Mouse (Mus musculus): ENCODE data around the gene Cerkl. TPM values are rescaled to one million over a fixed set of nuclear protein-coding genes. Genes with fewer than 3 reads are reported as not detected.
A peak's percentile ranks its signal among the peaks of the same experiment; 100 is the strongest.

Cerkl gene
- total RNA-seq, 2 experiments from 2014 or later: 3.6 to 3.8 TPM

DNA sequence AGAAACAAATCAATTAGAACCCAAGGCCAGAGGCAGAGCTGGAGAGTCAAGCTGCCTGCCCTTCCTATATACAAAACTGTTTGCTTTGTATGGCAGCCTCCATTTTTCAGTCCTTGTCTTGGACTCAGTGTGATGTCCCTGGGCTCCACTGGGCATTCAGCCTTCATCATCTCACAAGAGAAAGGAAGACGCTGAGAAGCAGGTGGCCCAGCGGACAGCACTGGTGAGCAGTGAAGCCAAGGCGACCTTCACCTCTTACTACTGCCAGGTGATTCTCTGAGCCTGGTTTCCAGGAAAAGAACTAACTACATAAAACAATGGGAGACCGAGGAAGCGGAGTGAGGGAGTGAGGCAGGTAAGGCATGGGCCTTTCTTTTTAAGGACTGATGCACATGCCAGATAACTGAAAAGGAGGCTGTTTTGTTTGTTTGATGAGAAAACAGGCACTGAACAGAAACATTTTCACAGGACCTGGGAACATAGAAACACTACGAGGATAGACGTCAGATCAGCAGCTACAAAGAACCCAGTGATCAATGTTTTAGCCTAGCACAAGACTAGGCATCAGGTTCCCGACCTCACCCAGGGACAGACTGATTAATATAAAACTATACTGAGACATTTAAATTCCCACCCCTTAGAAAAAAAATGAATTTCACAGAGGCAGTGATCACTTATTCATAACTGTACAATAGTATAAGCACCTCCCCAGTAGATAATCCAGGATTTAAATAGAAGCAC is 78.1 kb downstream of the Cerkl start:
- DNase-seq (ENCODE audit: low spot score in 2 of 2): no peak

DNA sequence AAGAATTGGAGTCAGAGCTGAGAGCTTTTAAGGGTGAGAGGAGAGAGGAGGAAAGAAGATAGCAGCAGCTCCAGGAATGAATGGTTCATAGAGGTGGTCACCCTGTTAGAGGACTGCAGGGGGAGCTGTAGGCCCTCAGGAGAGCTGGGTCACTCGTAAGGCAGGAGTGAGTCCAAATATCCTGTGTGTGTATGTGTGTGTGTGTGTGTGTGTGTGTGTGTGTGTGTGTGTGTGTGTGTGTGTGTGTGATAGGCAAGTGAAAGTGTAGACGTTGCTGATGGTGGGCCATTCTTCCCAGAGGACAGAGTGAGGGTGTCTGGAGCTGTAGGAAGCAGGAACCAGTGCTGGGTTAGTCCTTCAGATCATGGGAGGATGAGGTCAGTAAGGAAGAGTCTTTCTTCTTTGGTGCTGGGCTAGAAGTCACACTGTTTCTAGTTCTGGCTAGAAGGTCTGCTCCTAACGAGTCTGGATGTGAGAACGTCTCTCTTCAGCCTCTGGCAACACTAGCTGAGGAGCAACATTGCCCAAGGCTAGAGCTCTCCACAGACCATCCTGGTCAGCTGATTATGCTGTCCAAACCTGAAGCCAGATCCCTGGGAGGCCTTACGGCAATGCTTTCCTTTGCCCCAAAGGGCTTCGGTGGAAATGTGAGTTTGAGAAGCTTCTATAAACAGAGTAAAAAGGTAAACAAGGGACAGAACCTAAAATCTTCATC is 83.9 kb downstream of the Cerkl start:
- DNase-seq (ENCODE audit: low spot score in 2 of 2): peak in 1 of 2 experiments; percentile 18

DNA sequence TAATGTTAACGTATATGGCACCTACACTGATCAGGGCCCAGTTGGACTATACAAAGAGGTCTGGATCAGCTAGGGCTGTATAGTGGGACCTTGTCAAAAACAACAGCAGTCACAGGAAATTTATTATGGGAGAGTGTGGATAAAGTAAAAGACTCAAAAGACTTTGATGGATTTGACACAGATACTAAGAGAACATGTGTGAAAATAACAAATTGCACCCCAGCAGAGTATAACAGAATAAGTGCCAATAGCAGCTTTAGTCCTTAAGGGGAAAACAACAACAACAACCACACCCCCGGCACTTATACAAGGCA is 84.5 kb downstream of the Cerkl start:
- no peak for DNase-seq (ENCODE audit: low spot score in 2 of 2)

DNA sequence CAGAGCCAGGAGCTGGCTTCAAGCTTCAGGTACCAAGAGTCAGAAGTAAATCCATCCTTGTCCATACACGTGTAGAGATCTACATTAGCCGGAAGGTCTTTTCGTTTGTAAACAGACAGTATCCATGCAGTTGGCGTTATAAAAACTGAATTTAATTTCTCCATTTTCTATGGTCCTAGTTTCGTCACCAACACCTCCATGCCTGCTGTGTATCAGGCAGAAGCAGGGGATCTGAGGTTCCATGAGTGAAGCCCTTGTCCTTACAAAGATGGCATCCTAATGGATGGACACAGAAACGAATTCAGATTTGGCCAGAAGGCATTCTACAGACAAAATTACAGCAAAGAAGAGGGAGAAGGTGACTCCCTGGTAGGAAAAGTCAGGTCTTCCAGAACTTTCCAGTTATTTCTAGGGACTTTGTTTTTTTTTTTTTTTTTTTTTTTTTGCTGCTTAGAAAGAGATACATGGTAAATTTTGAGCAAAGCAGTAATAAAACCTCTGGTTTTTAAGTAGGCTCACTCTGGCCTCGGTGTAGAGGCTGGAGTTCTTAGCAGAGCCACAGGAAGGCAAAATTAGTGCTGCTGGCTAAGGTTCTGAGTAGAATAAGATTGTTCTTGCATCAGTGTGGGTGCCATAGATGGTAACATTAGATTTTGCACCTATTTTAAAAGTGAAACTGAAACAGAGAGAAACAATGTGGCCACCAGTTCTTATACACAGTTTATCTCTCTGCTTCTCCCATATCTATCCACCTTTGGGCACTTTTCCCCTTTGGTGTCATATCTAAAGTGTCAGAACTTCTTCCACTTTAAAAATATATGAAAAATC is 85.0 kb downstream of the Cerkl start:
- DNase-seq (ENCODE audit: low spot score in 2 of 2): no peak

DNA sequence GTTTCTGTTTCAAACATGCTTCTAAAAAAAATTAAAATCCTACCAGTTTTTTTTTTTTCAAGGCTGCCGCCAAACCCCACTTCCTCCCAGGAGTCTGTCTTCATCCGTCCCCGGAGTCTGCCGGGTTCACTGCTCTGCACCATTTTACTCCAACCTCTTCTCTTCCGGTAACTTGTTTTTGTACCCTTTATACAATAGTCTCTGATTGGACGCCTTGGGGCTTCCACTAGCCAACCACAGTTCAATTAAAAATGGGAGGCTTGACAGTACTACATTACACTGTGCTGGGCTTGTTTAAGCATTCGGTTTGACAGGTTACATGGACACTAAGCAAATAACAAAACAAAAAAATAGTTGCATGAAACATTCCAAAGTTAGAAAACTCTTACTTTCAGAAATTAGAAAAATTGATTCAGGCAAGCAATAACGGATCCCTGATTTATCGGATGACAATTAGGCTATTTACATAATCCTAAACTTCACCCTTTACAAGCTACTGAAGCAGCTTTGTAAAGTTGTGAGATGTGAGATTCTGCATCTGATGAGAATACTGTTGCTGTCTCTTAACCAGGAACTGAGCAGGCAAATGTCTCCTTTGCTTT is 85.8 kb downstream of the Cerkl start:
- no peak for DNase-seq (ENCODE audit: low spot score in 2 of 2)

DNA sequence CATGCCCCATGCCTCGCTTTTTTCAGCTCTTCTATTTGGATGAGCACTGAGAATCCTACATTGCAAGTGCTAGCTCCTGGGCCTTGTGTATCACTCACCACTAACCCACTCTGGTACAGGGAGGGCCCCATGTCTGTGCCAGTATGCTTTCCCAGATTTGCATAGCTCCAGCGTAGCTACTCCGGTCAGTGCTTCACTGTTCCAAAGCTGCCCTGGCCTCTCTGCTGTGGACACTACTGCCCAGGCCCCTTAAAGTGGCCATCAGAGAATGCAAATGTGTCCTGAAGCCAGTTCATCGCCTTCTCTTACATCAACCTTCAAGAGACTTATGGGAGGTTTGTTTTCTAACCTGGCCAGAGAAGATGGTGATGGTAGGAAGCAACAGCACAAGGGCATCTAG is 86.7 kb downstream of the Cerkl start:
- DNase-seq (ENCODE audit: low spot score in 2 of 2): no peak

DNA sequence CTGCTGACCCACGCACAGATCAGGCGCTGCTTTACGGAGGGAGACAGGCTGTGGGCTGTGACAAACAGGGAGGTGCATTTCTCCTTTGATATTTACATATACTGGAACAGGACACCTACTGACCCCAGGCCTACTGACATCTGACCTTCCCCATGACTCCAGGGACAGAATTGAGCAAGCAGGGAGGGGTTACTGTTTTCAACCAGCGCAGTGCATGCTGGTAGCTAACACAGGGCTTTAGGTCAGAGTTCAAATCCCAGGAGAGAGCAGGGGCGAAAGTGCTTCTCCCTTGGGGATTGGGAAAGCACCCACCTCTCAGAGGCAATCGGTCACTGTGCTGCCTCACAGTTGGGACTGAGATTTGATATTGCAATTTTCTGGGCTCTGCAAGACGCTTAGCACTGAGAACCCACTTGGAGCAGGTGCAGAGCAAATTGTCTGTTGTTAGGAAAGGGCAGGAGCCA is 87.5 kb downstream of the Cerkl start:
- DNase-seq (ENCODE audit: low spot score in 2 of 2): no peak

DNA sequence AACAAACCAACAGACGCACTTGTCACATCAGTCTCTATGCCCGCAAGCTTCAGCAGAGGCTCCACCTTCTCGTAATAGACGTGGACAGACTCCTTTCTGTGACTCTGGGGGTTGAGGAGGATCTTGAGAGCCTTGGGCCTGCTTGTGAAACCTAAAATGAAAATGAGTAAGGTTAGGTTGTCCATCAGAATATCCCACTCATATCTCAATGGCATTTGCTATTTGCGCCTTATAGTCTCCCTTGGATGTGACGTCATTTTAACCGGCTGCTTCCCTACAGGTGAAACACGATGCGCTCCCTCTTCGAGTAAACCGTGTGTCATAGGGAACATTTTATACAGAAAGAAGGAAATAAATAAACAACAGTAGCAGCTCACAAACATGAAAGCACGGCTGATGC is 87.9 kb downstream of the Cerkl start:
- no peak for DNase-seq (ENCODE audit: low spot score in 2 of 2)

DNA sequence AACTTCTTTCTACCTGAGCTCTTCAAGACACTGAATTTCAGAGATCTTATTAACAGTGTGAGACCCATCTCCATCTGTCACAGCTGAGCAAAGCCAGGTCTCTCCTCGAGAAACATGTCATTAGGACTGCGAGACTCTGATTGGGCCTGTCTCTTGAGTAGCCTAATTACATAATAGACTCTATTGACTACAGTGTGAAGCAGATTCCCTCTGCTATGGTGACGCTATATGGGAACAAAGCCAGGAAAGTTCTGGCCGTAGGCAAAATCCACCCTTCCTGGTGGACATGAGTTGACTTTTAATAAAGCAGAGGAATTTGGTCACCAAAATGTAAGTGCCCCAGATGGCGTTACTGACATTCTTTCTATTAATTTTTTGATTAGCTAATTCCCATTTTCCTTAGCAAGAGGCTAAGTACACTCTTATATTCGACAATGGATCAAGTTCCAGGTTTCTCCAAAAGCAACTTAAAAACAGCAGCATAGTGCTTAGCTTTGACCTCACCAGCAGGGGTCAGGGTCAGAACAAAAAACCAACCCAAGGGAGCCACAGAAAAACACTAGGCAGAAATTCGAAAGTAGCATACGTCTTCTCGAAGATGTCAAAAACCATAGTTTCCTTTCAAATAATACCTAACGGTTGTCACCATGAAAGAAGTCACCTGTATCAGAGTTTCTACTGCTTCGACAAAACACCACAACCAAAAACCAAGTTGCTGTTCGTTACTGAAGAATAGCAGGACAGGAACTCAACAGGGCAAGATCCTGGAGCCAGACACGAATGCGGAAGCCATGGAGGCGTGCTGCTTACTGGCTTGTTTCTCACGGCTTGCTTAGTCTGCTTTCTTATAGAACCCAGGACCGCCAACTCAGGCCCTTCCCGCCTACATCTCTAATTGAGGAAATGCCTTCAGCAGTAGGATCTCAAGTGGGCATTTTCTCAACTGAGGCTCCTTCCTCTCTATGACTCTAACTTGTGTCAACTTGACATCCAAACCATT is 88.8 kb downstream of the Cerkl start:
- DNase-seq (ENCODE audit: low spot score in 2 of 2): no peak

DNA sequence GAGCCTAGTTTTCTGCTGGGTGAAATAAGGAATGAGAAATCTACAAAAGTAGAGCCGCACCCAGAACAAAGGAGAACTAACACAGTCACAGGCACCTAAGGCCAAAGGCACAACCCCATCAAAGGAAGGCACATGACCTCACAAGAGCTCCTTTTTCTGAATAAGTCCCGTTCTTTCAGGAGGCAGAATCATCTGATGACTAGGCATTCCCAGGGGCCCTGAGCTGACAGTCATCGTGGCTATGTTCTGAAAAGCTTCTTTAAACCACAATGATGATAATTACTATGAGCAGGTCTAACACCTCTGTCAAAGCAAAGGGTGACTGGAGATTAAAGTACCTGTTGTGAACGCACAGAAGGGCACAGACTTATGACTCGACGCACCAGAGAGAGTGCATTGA is 92.7 kb downstream of the Cerkl start:
- no peak for DNase-seq (ENCODE audit: low spot score in 2 of 2)

DNA sequence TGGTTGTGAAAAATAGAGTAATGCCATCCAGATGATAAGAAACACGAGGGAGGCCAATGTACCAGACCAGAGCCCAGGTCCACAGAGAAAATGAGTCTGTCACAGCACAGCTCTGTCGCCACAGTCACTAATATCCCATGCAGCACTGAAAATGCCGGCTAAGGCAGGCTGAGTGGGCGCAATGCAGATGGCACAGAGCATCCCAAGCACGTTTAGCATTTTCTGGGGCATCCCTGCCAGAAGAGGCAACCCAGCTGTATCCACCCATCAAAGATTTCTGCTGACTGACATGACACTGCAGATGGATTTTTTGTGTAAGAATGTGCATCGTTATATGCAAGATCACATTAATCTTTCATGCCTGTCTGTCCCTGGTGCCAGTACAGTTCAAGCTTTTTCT is 94.6 kb downstream of the Cerkl start:
- peak; percentile 43 to 61 for DNase-seq (ENCODE audit: low spot score in 2 of 2)

DNA sequence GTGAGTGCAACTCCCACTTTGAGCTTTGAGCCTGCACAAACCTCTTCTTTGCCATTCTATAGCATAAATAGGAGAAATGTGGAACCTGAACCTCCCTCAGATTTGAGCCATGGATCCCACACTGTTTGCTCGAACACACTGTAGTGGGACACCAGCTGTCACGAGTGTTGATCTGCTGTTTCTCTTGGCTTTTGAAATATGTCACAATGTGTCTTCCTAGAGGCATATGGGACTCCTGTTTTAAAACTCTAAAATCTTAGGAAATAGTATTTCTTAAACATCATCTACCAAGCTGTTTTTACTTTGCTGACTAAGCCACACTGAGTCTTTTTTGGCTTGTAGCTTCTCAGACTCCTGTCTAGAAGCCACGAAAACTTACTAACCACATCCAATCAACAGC is 98.8 kb downstream of the Cerkl start:
- DNase-seq (ENCODE audit: low spot score in 2 of 2): peak in 1 of 2 experiments; percentile 28

DNA sequence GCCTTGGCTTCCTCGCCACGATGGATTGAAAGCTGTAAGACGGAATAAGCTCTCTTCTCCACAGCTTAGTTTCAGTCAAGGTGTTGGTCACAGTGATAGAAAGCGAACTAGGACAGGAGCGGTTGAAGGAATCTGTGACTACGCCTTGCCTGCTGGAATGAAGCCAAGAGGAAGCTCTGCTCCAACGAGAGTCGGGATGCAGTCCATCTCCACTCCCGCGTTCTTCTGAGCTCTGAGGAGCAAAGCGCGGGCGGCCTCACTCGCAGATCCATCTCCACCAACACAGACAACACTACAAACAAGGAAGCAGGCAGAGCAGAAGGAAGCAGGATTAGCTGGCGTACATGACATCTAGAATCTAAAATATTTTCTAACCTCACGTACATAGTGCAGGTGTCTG is 101.8 kb downstream of the Cerkl start:
- DNase-seq (ENCODE audit: low spot score in 2 of 2): peak; percentile 55 to 67

DNA sequence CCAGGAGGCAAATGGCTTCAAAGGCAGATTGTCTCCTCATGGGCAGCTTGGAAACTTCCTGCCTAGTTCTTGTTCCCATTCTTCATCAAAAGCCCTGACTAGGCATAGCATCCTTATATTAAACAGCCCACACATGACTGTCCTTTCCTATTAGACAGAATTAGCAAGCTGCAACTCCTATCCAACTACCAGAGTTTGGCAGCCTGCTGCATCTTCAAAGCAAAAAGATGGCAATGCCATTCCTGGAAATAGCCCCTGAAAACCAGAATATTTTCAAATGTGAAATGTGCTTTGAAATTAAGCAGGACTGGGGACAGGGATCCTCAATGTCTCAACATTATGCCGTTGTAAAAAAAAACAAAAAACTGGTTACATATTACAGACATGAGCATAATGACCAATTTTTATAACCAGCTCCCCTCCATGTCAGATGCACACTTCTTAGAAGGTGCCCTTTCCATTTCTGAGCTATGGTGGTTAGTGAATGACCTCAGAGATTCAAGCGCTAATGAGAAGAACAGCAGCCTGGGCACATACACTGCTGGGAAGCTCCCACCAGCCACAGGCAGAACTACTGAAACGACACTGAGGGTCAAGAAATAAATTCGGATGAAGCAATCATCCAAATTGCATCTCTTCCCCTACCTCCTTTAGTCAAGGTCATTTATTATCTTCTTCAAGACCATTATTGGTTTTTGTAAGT is 104.3 kb downstream of the Cerkl start:
- no peak for DNase-seq (ENCODE audit: low spot score in 2 of 2)

DNA sequence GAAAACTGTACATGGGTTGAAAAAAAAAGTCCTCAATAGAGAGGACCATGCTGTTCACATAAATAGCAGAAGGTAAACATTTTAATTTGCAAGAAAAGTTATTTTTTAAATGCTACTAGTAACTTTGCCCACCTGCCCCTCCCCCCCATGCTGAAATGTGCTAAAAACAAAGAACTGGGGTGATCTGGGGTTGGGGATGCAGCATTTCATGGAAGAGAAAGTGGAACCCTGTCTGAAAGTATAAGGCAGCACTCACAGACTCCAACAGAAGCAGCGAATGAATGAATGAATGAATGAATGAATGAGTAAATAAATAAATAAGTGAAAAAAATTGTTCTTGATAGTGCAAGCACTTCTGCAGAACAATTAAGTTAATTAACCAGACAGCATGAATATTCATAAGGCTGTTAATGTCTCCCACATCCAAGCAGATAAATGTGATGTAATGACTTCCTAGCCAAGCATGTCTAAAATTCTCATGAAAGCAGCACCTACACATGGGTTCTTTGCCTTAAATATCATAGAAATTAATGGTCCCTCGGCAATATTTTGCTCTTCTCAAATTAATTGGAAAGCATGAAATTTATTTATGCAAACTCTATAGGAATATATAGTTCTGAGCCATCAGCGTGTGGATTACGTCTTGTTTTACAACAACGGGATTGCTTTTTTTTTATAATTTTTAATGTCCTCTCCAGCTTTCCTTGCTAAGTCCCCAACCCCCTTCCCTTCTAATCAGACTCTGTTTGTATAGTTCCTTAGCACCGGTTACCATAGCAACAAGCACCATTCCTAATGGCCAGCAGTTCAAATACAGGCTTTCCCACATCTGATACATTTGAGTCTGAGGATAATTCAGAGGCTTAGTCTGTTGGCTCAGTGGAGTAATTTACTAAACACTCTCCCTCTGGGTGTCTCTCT is 105.1 kb downstream of the Cerkl start:
- DNase-seq (ENCODE audit: low spot score in 2 of 2): no peak

DNA sequence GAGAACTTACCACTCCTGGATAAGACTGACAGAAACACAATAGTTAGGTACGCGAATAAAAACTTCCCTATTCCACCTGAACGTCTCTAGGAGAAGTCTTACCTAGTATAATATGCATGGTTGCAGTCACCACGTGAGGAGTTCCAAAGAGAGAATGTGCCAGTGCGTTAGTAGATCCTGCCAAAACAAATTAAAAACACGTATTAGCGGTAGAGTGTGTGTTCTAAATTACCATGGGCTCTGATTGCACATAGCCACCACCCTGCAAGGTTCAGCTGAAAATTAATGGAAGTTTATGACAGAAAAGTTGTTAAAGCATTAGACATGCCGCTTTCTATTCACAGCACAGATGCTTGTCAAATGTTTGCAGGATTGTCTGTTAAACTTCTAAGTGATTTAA is 113.5 kb downstream of the Cerkl start:
- no peak for DNase-seq (ENCODE audit: low spot score in 2 of 2)

DNA sequence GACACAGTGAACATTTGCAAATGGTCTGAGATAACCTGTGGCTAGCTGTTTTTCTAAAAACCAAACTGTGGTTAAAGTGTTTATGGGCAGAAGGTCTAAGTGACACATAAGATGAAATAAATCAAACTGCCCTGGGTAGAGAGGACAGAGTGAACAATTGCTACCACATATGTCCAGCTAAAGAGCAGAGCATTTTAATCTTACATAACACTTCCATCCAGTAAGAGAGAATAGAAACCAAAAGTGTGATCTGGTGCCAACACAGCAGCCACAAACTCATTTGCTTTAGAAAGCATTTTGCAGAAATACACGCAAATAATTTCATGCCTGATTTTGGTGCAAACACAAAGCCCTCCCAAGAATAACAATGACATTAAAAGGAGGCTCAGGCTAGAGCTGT is 117.6 kb downstream of the Cerkl start:
- DNase-seq (ENCODE audit: low spot score in 2 of 2): no peak

DNA sequence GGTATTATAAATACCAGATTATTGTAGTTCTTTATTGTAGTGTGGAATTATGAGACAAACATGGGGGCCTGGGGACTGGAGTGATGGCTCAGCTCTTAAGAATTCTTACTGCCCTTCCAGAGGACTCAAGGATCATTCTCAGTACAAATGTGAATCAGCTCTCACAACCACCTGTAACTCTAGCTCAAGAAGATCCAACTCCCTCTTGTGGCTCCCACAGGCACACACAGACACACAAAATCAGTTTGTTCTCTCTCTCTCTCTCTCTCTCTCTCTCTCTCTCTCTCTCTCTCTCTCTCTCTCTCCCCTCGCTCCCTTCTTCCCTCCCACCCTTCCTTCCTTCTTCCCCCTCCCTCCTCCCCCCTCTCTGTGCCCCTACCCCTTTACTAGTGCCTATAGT is 120.4 kb downstream of the Cerkl start:
- no peak for DNase-seq (ENCODE audit: low spot score in 2 of 2)

DNA sequence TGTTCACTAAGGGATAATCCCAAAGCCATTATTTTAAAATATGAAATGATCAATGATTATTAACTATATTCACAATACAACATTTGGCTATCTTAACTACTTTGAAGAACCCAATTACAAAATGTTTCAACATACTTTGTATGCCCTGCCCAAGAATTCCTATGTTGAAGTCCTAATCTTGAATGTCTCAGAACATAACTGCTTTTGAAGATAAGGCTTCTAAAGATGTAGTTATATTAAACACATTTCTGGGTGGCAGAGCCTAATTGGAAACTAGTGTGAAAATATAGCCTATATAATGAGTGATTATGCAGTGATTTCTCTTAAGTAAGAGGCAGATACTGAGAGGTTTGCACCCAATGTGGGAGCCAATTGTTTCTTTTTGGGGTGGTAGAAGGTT is 121.9 kb downstream of the Cerkl start:
- no peak for DNase-seq (ENCODE audit: low spot score in 2 of 2)
